Mouse (Mus musculus): ENCODE measurements at regions not wholly inside any gene's neighbourhood (a gene's known extent, or its start where the extent isn't known, plus 50 kb on each side); places are given as distances from the start of the nearest gene placed in this dataset.
"Not testable (repeated sequence)": the region's sequence is repeated elsewhere in the genome, so short reads cannot be mapped to it uniquely, and the experiment has no call there.

DNA sequence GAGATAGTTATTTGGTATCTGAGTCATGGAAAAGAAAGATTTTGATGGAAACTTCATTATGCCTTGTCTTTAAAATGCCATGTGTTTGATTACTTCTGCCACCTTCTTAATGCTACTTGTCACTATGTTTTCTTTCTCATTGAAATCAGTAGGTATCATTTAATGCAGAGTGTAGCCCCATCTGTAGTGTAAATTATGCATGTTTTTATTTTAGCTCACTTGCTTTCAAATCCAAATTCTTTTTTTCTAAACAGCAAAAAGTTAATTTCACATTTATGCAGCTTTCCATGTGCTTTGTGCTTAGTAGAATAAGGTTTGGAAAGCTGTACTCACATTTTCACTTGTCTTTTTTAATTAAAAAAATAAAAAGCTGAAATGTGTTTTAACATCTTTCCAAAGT, 748.0 kb upstream of the Epha7 start:
- no peak for DNase-seq

DNA sequence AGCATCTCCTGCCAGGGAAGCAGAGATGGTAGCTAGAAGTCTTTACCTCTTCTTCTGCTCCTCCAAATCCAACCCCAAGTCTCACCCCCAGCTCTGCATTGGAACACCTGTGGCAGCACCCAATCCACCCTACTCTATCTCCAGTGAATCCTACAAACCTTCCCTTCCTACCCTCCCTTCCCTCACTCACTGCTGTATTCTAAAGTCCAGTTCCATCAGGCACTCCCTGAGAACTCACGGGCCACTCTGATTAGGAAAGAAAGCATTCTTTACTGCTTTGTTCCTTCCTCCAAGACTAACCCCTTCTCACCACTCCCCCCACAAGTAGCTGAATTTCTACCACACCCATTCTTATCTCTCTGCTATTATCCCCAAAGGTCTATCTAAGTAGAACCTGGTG, 747.1 kb upstream of the Epha7 start:
- no peak for DNase-seq

DNA sequence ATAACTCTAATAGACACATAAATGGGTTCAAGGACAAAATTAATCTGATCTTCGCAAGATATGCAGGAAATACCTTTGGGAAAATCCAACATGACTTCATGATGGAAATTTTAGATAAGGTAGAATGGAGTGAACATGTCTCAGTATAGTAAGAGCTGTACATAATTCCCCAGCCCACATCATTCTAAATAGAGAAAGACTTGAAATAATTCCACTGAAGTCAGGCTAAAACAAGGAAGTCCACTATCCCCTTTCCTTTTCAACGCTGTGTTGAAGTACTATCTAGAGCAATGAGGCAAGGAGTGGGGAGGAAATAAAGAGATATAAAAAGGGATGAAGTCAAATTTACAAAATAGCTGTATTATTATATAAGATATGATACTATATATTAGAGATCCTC, 733.9 kb upstream of the Epha7 start:
- no peak for DNase-seq

DNA sequence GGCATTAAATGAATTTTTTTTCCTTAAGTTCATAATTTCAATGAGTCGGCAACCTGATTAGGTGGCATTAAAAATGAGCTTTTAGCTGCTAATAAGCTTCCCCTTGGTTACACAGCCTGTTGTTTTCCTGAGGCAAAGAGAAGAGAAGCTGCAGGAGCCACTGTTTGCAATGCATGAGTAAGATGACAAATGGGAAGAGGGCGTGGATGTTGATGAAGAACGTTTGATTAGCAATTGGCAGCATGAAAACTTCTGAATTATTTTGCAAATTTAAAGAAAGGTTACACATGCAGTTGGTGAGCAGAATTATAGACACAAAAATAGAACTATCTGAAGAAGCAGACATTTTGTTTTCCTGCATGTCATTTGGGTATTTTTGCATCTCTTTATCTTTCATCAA, 720.1 kb upstream of the Epha7 start:
- no peak for DNase-seq

DNA sequence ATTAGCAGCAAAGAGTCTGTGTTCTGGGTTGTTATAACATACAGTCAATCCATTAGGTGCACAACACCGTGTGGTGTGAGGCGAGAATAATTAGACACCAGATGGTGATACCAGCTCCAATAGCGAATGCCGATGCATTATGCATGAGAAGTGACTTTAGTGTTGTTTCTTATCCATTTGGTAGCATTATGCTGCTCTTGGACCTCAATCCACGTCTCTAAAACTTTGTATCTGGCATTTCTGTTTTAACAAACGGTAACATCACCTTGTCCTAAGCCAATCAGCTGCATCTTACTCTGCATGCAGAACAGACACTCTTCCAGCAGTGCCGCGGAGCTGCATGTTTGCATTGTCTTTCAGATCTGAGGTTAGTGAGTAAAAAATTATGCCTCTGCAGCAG, 669.8 kb upstream of the Epha7 start:
- peak; percentile 8 for DNase-seq

DNA sequence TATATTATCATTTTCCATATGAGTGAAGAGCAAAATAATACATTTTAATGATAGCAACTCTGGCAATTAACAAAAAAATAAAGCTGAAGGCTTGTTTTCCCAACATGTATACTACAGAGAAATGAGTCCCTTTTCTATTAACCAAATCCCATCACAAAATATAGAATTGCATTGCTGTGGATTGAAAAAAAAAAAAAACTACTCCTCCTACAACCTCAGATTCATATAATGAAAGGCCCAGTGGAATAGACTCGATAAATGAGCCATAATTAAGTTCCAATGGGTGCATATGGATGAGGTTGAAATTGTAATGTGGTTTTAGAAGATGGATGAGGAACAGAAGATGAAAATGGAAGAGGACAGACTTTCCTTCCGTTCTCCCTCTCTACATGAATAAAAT, 657.8 kb upstream of the Epha7 start:
- DNase-seq, result no peak

DNA sequence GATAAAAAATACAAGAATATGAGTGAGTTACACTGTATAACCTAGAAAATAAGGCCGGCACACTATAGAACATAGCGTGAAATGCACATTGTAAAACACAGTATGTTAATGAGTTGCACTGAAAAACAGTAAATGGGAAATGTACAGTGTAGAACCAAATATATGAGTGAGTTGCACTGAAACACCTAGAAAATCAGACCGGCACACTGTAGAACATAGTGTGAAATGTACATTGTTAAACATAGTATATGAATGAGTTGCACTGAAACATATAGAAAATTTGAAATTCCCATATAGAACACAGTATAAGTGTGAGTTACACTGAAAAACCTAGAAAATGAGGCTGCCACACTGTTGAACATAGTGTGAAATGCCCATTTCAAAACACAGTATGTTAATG, 636.2 kb upstream of the Epha7 start:
- peak; percentile 70 for DNase-seq

DNA sequence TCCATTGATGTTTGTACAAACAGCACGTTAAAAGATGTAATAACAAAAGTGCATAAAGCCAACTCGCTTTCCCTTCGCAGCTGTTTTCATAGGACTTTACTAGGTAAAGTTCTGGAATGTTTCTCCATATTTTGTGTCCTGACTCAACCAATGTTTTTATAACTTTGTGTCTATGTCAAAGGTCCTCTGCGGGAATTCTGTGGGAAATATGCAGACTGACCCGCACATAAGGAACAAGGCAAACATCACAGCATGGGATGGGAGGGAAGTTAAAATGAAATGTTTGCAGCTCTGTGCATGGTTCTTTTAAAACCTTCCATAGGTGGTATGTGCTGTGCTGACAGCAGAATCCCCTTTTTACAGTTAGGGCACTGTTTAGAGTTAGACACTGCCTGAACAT, 622.1 kb upstream of the Epha7 start:
- DNase-seq, result no peak

DNA sequence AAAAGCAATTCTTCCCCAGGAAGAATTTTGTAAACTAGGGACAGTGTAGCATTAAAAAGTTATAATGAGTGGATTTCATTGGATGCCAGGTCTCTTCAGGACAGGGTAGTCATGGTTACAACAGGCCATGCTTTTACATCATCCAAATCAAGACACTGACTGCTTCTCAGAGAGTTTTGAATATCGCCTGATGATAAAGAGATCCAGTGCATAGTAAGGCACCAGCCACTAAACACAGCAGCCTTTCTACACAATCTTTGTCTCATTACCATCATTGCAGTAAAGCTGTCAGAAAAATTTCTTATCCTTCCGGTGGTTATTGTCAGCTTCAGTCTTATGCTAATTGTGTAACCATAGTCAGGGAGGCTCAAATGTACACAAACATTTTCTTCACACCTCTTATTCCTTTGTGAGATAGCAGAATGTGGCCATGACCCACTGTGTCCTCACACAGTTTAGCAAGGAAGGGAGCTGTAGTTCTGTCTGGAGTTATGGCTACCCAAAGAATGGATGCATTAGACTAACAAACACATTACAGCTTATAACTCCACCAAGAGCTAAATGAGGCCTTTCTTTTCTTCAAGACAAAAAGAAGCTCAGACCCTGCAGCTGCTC, 585.2 kb upstream of the Epha7 start:
- no peak for DNase-seq

DNA sequence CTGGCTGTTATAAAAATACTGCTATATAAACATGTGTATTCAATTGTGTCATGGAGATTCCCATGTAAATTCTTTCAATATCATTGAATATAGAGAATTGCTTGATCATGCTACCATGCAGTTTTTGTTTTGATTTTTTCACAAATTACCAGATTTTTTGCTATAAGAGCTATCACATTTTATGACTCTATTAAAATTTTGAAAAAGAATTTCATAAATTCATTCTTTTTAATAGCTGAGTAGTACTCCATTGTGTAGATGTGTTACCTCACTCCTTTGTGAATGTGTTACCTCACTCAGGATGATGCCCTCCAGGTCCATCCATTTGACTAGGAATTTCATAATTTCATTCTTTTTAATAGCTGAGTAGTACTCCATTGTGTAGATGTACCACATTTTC, 577.4 kb upstream of the Epha7 start:
- not testable (repeated sequence) for DNase-seq

DNA sequence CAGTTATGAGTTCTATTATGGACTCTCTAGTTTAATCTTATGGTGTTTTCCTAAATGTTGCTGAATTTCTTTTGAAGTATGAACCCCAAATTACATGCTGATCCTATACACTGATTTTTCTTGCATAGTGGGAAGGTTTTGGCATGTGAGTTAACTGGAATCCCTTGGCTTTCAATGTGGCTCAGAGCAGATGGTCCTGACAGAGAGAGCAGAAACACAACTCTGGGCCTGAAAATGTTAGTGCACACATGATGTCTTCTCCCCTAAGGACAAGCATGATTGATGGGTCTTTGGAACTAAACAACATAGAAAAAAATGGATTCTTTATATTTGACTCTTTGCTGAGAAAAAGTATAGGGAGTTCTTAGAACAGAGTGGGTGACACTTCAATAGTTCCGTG, 570.7 kb upstream of the Epha7 start:
- DNase-seq, result no peak
